Mouse (Mus musculus) sigmoid colon, adult 10 weeks (tissue): Measurements from ENCODE around the gene Sptbn1. TPM values are rescaled to one million over a fixed set of nuclear protein-coding genes. Genes with fewer than 3 reads are reported as not detected.

Experiments
- polyA plus RNA-seq: library from polyadenylated mRNA; stranded (reverse); fragments of 350-450 nt; fragmentation: Illumina TruSeq; extraction: RNeasy Lipid Tissue Mini Kit (QIAGEN cat#74804); gene quantifications from one replicate; pipeline ENCODE4 v1.2.3, GENCODE M21; 2014; ENCODE audit warnings: low read depth, low replicate concordance

Sptbn1 gene
- 337 TPM for polyA plus RNA-seq

DNA sequence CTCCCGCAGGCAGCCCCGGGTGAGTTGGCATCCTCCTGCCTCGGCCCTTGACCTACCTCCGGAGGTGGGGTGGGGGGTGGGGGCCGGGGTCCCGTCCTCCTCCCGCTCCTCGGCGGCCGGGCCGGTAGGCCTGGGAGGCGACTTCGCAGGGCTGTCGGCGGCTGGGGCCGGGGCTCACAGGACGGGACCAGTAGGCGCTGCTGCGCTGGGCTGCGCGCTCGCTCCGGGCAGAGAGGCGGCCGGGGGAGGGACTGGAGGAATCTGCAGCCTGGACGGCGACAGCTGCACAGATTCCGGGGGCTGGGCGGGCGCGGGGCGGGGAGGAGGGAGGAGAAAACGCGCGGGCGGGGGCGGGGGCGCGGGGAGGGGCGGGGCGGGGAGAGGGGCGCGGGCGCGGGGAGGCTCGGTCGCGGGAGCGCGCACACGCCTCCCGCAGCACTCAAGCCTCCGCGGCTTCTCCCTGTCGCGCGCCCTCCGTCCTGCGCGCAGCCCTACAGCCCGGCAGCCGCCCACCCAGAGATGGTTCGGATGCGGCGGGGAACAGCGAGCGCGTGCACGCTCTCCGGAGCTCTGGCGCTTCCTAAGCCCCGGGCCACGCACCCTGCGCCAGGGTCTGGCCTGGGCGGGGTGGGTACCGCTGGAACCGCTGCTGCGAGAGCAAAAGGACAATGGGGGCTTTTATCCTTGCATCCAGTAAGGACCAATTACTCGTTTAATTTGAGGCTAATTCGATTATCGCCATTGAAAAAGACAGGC is at the start of gene Sptbn1:
Sptbn1 (minus strand) TSS at position 284 of the 756 bp plus-strand sequence.

Other genes with a start within 250 kb of the Sptbn1 start
- 2.8 TPM for gene Eml6, start 242.1 kb downstream of the Sptbn1 start, polyA plus RNA-seq
- not detected for gene 4930505A04Rik, start 203.7 kb upstream of the Sptbn1 start, polyA plus RNA-seq